Mouse (Mus musculus): ENCODE results near the gene Prrc2c.
"Not testable (repeated sequence)": the region's sequence is repeated elsewhere in the genome, so short reads cannot be mapped to it uniquely, and the experiment has no call there.

Prrc2c gene

GRCm38 (mm10) chr1:162740401-162740835 is at the start of gene Prrc2c:
TSS of gene Prrc2c (minus strand) at chr1:162740556.
- DNase-seq (ENCODE audit: inconsistent ontology term) = peak; percentile 99

- DNase-seq (ENCODE audit: inconsistent ontology term) = no peak
These were observed 44.9 kb upstream of the Prrc2c start for GRCm38 (mm10) chr1:162785222-162785621.

- DNase-seq (ENCODE audit: inconsistent ontology term) = no peak
These were observed 43.4 kb upstream of the Prrc2c start for GRCm38 (mm10) chr1:162783669-162784248.

- not testable (repeated sequence) for DNase-seq (ENCODE audit: inconsistent ontology term)
These were observed 40.7 kb upstream of the Prrc2c start for GRCm38 (mm10) chr1:162781035-162781434.

- no peak for DNase-seq (ENCODE audit: inconsistent ontology term)
These were observed 37.7 kb upstream of the Prrc2c start for GRCm38 (mm10) chr1:162777943-162778538.

GRCm38 (mm10) chr1:162773661-162774060 is 33.3 kb upstream of the Prrc2c start:
- peak; percentile 29 for DNase-seq (ENCODE audit: inconsistent ontology term)

- DNase-seq (ENCODE audit: inconsistent ontology term) = no peak
These were observed 31.4 kb upstream of the Prrc2c start for GRCm38 (mm10) chr1:162771617-162772360.

GRCm38 (mm10) chr1:162752009-162752408 is 11.7 kb upstream of the Prrc2c start:
- no peak for DNase-seq (ENCODE audit: inconsistent ontology term)

GRCm38 (mm10) chr1:162749607-162750006 is 9.3 kb upstream of the Prrc2c start:
- DNase-seq (ENCODE audit: inconsistent ontology term) = no peak

GRCm38 (mm10) chr1:162748761-162749160 is 8.4 kb upstream of the Prrc2c start:
- DNase-seq (ENCODE audit: inconsistent ontology term) = no peak

GRCm38 (mm10) chr1:162739831-162740394 is 443 bp downstream of the Prrc2c start:
- no peak for DNase-seq (ENCODE audit: inconsistent ontology term)

GRCm38 (mm10) chr1:162739406-162739805 is 950 bp downstream of the Prrc2c start:
- DNase-seq (ENCODE audit: inconsistent ontology term) = peak; percentile 52

- peak; percentile 6 for DNase-seq (ENCODE audit: inconsistent ontology term)
These were observed 1.9 kb downstream of the Prrc2c start for GRCm38 (mm10) chr1:162738472-162738871.

GRCm38 (mm10) chr1:162735084-162735483 is 5.3 kb downstream of the Prrc2c start:
- DNase-seq (ENCODE audit: inconsistent ontology term) = no peak

GRCm38 (mm10) chr1:162734283-162734682 is 6.1 kb downstream of the Prrc2c start:
- DNase-seq (ENCODE audit: inconsistent ontology term) = no peak

- peak; percentile 49 for DNase-seq (ENCODE audit: inconsistent ontology term)
These were observed 8.3 kb downstream of the Prrc2c start for GRCm38 (mm10) chr1:162732041-162732440.

GRCm38 (mm10) chr1:162729436-162729835 is 10.9 kb downstream of the Prrc2c start:
- peak; percentile 27 for DNase-seq (ENCODE audit: inconsistent ontology term)

- DNase-seq (ENCODE audit: inconsistent ontology term) = no peak
These were observed 12.4 kb downstream of the Prrc2c start for GRCm38 (mm10) chr1:162727981-162728380.

- DNase-seq (ENCODE audit: inconsistent ontology term) = no peak
These were observed 16.7 kb downstream of the Prrc2c start for GRCm38 (mm10) chr1:162723610-162724009.

GRCm38 (mm10) chr1:162720645-162721044 is 19.7 kb downstream of the Prrc2c start:
- DNase-seq (ENCODE audit: inconsistent ontology term) = no peak

GRCm38 (mm10) chr1:162700389-162701066 is 39.8 kb downstream of the Prrc2c start:
- DNase-seq (ENCODE audit: inconsistent ontology term) = no peak

- no peak for DNase-seq (ENCODE audit: inconsistent ontology term)
These were observed 42.5 kb downstream of the Prrc2c start for GRCm38 (mm10) chr1:162697866-162698265.

Data from Muller cell, postnatal 12 days (primary cell).